Mouse (Mus musculus) forebrain, embryonic 14.5 days (tissue): ENCODE results near the gene Dusp16. TPM values are rescaled to one million over a fixed set of nuclear protein-coding genes. Genes with fewer than 3 reads are reported as not detected.

Experiments
- ATAC-seq: fragments of 200-750 bp; cut with Nextera tagmentation; 2 replicates; pipeline ENCODE4 v1.8.0; 2017; ENCODE audit warnings: mild to moderate bottlenecking, moderate library complexity
- DNase-seq: peaks from one replicate; pipeline ENCODE4 v3.0.0-alpha.2; 2015; ENCODE audit warnings: low spot score
- H3K27ac ChIP-seq: fragments of 300-500 bp; sonication (generic); 2 replicates; pipeline ENCODE4 v1.5.1; 2014; ENCODE audit warnings: low read depth, mild to moderate bottlenecking, control low read depth, low read length, moderate library complexity
- H3K27me3 ChIP-seq: fragments of 300-500 bp; sonication (generic); replicated peaks from 2 replicates; pipeline ENCODE4 v1.6.1; 2014; ENCODE audit warnings: low read length, control low read depth, mixed read lengths; ENCODE audit not compliant: control insufficient read depth, insufficient read depth
- H3K36me3 ChIP-seq: fragments of 300-500 bp; sonication (generic); 2 replicates; pipeline ENCODE4 v1.6.1; 2014; ENCODE audit warnings: low read length, control low read depth; ENCODE audit not compliant: control insufficient read depth, insufficient read depth
- H3K4me1 ChIP-seq: fragments of 300-500 bp; sonication (generic); 2 replicates; pipeline ENCODE4 v1.6.1; 2014; ENCODE audit warnings: antibody characterized with exemption, low read length, control low read depth; ENCODE audit not compliant: control insufficient read depth, insufficient read depth
- H3K4me2 ChIP-seq: fragments of 300-500 bp; sonication (generic); 2 replicates; pipeline ENCODE4 v1.6.1; 2014; ENCODE audit warnings: mild to moderate bottlenecking, control low read depth, low read length
- H3K4me3 ChIP-seq: fragments of 300-500 bp; sonication (generic); 2 replicates; pipeline ENCODE4 v1.5.1; 2014; ENCODE audit warnings: low read depth, low read length, control low read depth
- H3K9ac ChIP-seq: fragments of 300-500 bp; sonication (generic); 2 replicates; pipeline ENCODE4 v1.6.1; 2014; ENCODE audit warnings: mild to moderate bottlenecking, low read length, control low read depth, moderate library complexity
- H3K9me3 ChIP-seq: fragments of 300-500 bp; sonication (generic); replicated peaks from 2 replicates; pipeline ENCODE4 v1.6.1; 2016; ENCODE audit warnings: low read length, control low read depth, mixed read lengths; ENCODE audit not compliant: control insufficient read depth
- WGBS: fragments of 180-500 bp; shearing (Covaris S2); extraction: QIAGEN DNeasy Blood & Tissue Kit; methylation state at CpG from one replicate; pipeline ENCODE4 v1.1.7; 2014; 5-methylcytosine and 5-hydroxymethylcytosine counted together
- polyA plus RNA-seq: library from polyadenylated mRNA; unstranded; fragments of >200 nt; fragmentation: Nextera tagmentation; extraction: Ambion mirVana; gene quantifications from 2 replicates; pipeline ENCODE4 v1.2.1, GENCODE M21; 2014

Dusp16 gene
- polyA plus RNA-seq, 1 experiment from 2014 or later, result 9.4 TPM

GRCm38 (mm10) chr6:134718668-134719065, 73.8 kb downstream of the Dusp16 start:
- Histone ChIP-seq H3K36me3 (peaks cover 43% of the 10 kb centered on the region), H3K4me1 (no peaks in the 10 kb centered on the region), H3K27ac (no peak overlapping the region), H3K9ac (no peak overlapping the region), H3K4me2 (no peak overlapping the region), H3K27me3 (no peaks in the 10 kb centered on the region), H3K9me3 (no peaks in the 10 kb centered on the region), H3K4me3 (no peak overlapping the region)
- ATAC-seq, result no peak
- WGBS, result 92% methylated on average over 11 of the region's 11 CpGs
- no peak for DNase-seq

DNA sequence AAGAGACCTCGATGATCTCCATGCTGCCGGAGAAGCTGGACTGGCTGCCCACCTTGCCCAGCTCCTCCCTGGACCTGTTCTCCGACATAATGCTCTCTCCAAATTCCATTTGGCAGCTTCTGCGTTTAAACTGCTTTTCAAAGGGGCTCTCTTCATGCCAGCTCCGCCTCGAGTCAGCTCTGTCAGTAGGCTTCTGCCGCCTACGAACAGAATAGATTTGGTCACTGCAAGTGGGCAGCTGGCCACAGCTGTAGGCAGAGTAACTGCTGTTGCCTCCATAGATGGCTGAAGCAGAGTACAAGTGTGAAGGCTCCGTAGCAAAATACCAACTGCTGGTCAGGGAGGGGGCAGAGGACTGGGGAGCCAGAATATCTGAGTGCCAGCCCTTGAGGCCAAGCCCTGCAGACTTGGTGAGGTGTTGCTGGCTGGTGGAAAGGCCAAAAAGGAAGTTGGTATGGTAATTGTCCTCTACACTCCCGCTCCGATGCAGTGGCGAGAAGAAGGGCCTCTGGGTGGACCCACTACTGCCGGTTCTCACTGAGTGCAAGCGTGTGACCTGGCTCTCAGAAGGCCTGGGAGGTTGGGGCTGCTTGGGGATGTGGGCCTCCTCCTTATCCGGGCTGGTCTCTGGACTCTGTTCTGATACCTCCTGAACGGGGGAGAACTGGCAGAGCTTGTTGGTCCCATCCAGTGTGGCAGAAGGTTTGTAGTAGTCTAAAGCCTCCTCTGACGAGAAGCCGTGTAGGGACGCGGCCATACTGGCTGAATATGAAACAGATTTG, 74.3 kb downstream of the Dusp16 start:
- Histone ChIP-seq H3K27me3 (no peaks in the 10 kb centered on the region), H3K9me3 (no peaks in the 10 kb centered on the region), H3K4me1 (no peaks in the 10 kb centered on the region), H3K4me2 (no peak overlapping the region), H3K27ac (no peak overlapping the region), H3K4me3 (no peak overlapping the region), H3K9ac (no peak overlapping the region), H3K36me3 (peaks cover 42% of the 10 kb centered on the region)
- no peak for DNase-seq
- ATAC-seq, result no peak
- 94% methylated on average over 20 of the region's 20 CpGs for WGBS

GRCm38 (mm10) chr6:134716168-134716587, 76.2 kb downstream of the Dusp16 start:
- no peaks in the 10 kb centered on the region for H3K4me1 ChIP-seq
- no peak overlapping the region for H3K9ac ChIP-seq
- WGBS, result 85% methylated on average over 6 of the region's 6 CpGs
- H3K9me3 ChIP-seq, result no peaks in the 10 kb centered on the region
- H3K36me3 ChIP-seq, result peaks cover 52% of the 10 kb centered on the region
- H3K27ac ChIP-seq, result no peak overlapping the region
- H3K4me2 ChIP-seq, result no peak overlapping the region
- ATAC-seq (no peak), DNase-seq (no peak)
- no peak overlapping the region for H3K4me3 ChIP-seq
- no peaks in the 10 kb centered on the region for H3K27me3 ChIP-seq

DNA sequence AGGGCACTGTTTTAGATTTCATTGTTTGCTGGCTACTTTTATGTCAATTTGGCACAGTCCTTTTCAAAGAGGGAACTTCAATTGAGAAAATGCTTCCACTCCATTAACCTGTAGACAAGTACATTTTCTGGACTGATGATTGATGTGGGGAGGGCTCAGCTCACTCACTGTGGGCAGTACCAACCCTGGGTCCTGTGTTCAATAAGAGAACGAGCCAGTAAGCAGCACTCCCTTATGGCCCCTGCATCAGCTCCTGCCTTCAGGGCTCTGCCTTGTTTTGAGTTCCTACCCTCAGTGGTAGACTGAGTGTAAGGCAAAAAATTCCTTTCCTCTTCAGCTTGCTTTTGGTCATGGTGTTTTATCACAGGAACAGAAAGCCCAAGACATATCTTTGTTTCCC, 78.5 kb downstream of the Dusp16 start:
- no peak overlapping the region for H3K4me2 ChIP-seq
- H3K36me3 ChIP-seq, result peaks cover 39% of the 10 kb centered on the region
- no peaks in the 10 kb centered on the region for H3K4me1 ChIP-seq
- H3K9ac ChIP-seq, result no peak overlapping the region
- ATAC-seq, result no peak
- H3K4me3 ChIP-seq, result no peak overlapping the region
- H3K27me3 ChIP-seq, result no peaks in the 10 kb centered on the region
- no peaks in the 10 kb centered on the region for H3K9me3 ChIP-seq
- WGBS, result 42% methylated on average over 1 of the region's 1 CpGs
- no peak overlapping the region for H3K27ac ChIP-seq
- no peak for DNase-seq

GRCm38 (mm10) chr6:134713321-134713720, 79.1 kb downstream of the Dusp16 start:
- Histone ChIP-seq H3K36me3 (peaks cover 35% of the 10 kb centered on the region), H3K9ac (no peak overlapping the region), H3K9me3 (no peaks in the 10 kb centered on the region), H3K27ac (no peak overlapping the region), H3K4me2 (no peak overlapping the region), H3K4me3 (no peak overlapping the region), H3K27me3 (no peaks in the 10 kb centered on the region), H3K4me1 (no peaks in the 10 kb centered on the region)
- DNase-seq, result no peak
- WGBS, result 52% methylated on average over 3 of the region's 3 CpGs
- no peak for ATAC-seq

GRCm38 (mm10) chr6:134710020-134710419, 82.4 kb downstream of the Dusp16 start:
- Histone ChIP-seq H3K9me3 (no peaks in the 10 kb centered on the region), H3K4me3 (no peak overlapping the region), H3K4me2 (no peak overlapping the region), H3K27me3 (no peaks in the 10 kb centered on the region), H3K27ac (no peak overlapping the region), H3K36me3 (peaks cover 11% of the 10 kb centered on the region; the same call in 1 of the 2 replicates), H3K4me1 (no peaks in the 10 kb centered on the region), H3K9ac (no peak overlapping the region)
- 84% methylated on average over 15 of the region's 15 CpGs for WGBS
- ATAC-seq (peak; percentile 48; the same call in 1 of the 2 replicates), DNase-seq (no peak)

DNA sequence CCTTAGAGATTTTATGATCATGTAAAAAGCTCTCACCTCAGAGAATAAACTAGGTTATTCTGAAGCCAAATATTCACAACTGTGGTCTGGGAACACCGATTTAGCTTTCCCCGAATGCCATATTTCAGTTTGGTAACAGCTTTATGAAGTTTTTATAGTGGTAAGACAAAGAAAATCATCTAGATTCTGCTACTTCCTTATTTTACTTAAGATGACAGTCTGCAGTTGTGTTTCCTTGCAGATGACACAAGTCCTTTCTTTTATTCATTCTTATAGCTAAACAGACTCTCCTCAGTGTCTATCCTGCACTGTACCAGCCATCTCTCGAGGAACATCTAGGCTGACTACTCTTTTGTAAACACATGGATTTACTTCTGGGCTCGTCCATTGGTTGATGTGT, 86.0 kb downstream of the Dusp16 start:
- Histone ChIP-seq H3K27me3 (no peaks in the 10 kb centered on the region), H3K4me3 (no peak overlapping the region), H3K9ac (no peak overlapping the region), H3K36me3 (peaks cover 4% of the 10 kb centered on the region; the same call in 1 of the 2 replicates), H3K4me1 (no peaks in the 10 kb centered on the region), H3K9me3 (no peaks in the 10 kb centered on the region), H3K4me2 (no peak overlapping the region), H3K27ac (no peak overlapping the region)
- 92% methylated on average over 4 of the region's 4 CpGs for WGBS
- ATAC-seq, result no peak
- DNase-seq, result no peak

- Histone ChIP-seq H3K4me1 (peaks cover 3% of the 10 kb centered on the region; the same call in 1 of the 2 replicates), H3K4me3 (no peak overlapping the region), H3K9ac (no peak overlapping the region), H3K4me2 (no peak overlapping the region), H3K27me3 (no peaks in the 10 kb centered on the region), H3K27ac (no peak overlapping the region), H3K36me3 (no peaks in the 10 kb centered on the region), H3K9me3 (no peaks in the 10 kb centered on the region)
- WGBS, result 88% methylated on average over 4 of the region's 4 CpGs
- DNase-seq (no peak), ATAC-seq (no peak)
These were observed 89.3 kb downstream of the Dusp16 start for GRCm38 (mm10) chr6:134703053-134703690.

GRCm38 (mm10) chr6:134702184-134702583, 90.2 kb downstream of the Dusp16 start:
- Histone ChIP-seq H3K4me3 (no peak overlapping the region), H3K27me3 (no peaks in the 10 kb centered on the region), H3K4me1 (peaks cover 3% of the 10 kb centered on the region; the same call in 1 of the 2 replicates), H3K27ac (no peak overlapping the region), H3K9ac (no peak overlapping the region), H3K4me2 (no peak overlapping the region), H3K36me3 (no peaks in the 10 kb centered on the region), H3K9me3 (no peaks in the 10 kb centered on the region)
- no peak for ATAC-seq
- whole genome bisulfite sequencing, result 94% methylated on average over 7 of the region's 7 CpGs
- DNase-seq, result no peak
